ENCODE assay signal across 8 mouse cellular contexts in the genomic region with DNA sequence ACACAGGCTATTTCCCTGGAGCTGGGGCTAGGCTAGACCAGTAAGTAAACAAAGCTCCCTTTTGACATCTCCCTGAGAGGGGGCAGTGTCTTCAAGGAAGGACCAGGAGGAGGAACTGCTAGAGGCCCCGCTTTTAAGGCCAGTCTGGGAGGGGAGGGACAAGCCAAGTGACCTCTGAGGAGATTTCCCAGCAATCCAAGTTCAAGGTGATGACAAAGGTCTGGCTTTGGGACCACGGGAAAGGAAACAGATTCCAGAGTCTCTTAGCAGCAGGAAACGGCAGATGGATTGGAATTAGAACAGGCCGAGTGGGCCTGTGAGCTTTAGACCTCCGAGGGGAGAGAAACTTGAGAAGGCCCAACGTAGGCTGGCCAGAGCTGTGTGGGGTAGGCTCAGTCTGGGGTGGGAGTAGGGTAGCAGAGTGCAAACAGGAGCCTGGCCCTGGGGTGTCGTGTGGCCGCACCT.
DNase-seq lines count a peak whose midpoint lies in the region; TF ChIP-seq lines count a peak whose summit lies in the region.
"Had no signal": no experiment of that assay in that cellular context is flagged by ENCODE, and none has a peak within 500 bp of the region (broad histone marks: within the 10 kb centered on the region; RNA-seq: fewer than 3 reads in every experiment).

No protein-coding gene starts in this region.

- H3K36me3 ChIP-seq in hindbrain, embryonic 10.5 days: no peaks in the 10 kb centered on the region
- H3K36me3 ChIP-seq in limb, embryonic 10.5 days: no peaks in the 10 kb centered on the region

- H3K27me3 ChIP-seq in hindbrain, embryonic 10.5 days (ENCODE audit: insufficient read depth, poor library complexity, severe bottlenecking): no peaks in the 10 kb centered on the region
- no peaks in the 10 kb centered on the region for H3K27me3 ChIP-seq in limb, embryonic 10.5 days (ENCODE audit: low read depth, poor library complexity, severe bottlenecking)

- WGBS in hindbrain, embryonic 10.5 days: 42% methylated on average over 8 of the region's 8 CpGs
- WGBS in limb, embryonic 10.5 days: 13% methylated on average over 8 of the region's 8 CpGs

- DNase-seq in embryo, embryonic 9.5 days (ENCODE audit: extremely low spot score): peak; percentile 45
- DNase-seq in hindbrain, embryonic 10.5 days (ENCODE audit: low spot score): peak; percentile 48
- peak; percentile 62 for DNase-seq in limb, embryonic 10.5 days (ENCODE audit: low spot score)
- no peak for DNase-seq in MN1 (ENCODE audit: low spot score)
- no peak for DNase-seq in natural killer cell, adult 2 months (ENCODE audit: low spot score in 2 of 2)
- DNase-seq in left cerebral cortex, adult 8-10 months (ENCODE audit: low spot score in 2 of 2): no peak

- no peak for TF ChIP-seq CTCF in bone marrow macrophage, adult 2 months (IDR thresholded peaks at IDR 0.05; ENCODE audit: low read depth, low read length)

- TF ChIP-seq POLR2A in bone marrow macrophage, adult 2 months (IDR thresholded peaks at IDR 0.05; ENCODE audit: borderline replicate concordance, low read depth, low read length): no peak

- H3K27ac ChIP-seq in bone marrow macrophage, adult 2 months (ENCODE audit: insufficient read depth, low read depth, low read length): peak overlapping the region; percentile 8; the same call in 1 of the 2 replicates
- H3K27ac ChIP-seq in hindbrain, embryonic 10.5 days: peak overlapping the region; percentile 67
- H3K27ac ChIP-seq in limb, embryonic 10.5 days: peak overlapping the region; percentile 82
- H3K27ac ChIP-seq: macrophage had no signal

- no peaks in the 10 kb centered on the region for H3K9me3 ChIP-seq in hindbrain, embryonic 10.5 days
- H3K9me3 ChIP-seq in limb, embryonic 10.5 days (replicated peaks): no peaks in the 10 kb centered on the region

- peaks cover 26% of the 10 kb centered on the region for H3K4me1 ChIP-seq in bone marrow macrophage, adult 2 months (ENCODE audit: control insufficient read depth, insufficient read depth, low read length)
- peaks cover 21% of the 10 kb centered on the region for H3K4me1 ChIP-seq in hindbrain, embryonic 10.5 days (replicated peaks)
- H3K4me1 ChIP-seq in limb, embryonic 10.5 days: peaks cover 37% of the 10 kb centered on the region

- no peak overlapping the region for H3K4me3 ChIP-seq in bone marrow macrophage, adult 2 months (ENCODE audit: insufficient read depth, low read length)
- no peak overlapping the region for H3K4me3 ChIP-seq in hindbrain, embryonic 10.5 days
- no peak overlapping the region for H3K4me3 ChIP-seq in limb, embryonic 10.5 days

Comparison
In these comparisons a context has a peak if more than half of its experiments do, and no peak if none do; other contexts are left out.
1. H3K27ac ChIP-seq: peak in every context shown above with its lines; median percentile 82 in limb, embryonic 10.5 days; 67 in hindbrain, embryonic 10.5 days; 8 in bone marrow macrophage, adult 2 months.
2. DNase-seq: peak in embryo, embryonic 9.5 days (single experiment), hindbrain, embryonic 10.5 days (single experiment) and limb, embryonic 10.5 days (single experiment); none in MN1 (single experiment), natural killer cell, adult 2 months (0 of 2) and left cerebral cortex, adult 8-10 months (0 of 2).